Mouse (Mus musculus) bone marrow, adult 2 months (tissue): Measurements from ENCODE around the gene B3gnt8.

Source experiments
- CTCF ChIP-seq: fragments of 200-500 bp; IDR thresholded peaks from 2 replicates; pipeline ENCODE4 v1.5.1; 2011; ENCODE audit warnings: low read length, control low read depth; ENCODE audit not compliant: control insufficient read depth, insufficient read depth
- POLR2A ChIP-seq: fragments of 200-500 bp; IDR thresholded peaks from 2 replicates; pipeline ENCODE4 v1.6.1; 2011; ENCODE audit warnings: low read depth, mild to moderate bottlenecking, control low read depth, low read length, borderline replicate concordance; ENCODE audit not compliant: control insufficient read depth

DNA sequence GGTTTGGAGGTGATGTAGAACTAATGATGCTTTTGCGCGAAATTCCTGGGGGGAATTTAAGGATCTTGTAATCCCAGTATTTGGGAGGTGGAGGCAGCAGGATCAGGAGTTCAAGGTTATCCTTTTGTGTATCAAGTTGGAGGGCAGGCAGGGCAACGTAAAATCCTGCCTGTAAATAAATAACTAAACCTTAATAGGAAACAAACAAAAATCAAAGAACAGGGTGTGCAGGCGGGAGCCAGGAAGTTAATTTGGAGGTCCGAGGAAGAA, 6.8 kb upstream of the B3gnt8 start:
- TF ChIP-seq POLR2A: no peak
- TF ChIP-seq CTCF: no peak
